Mouse (Mus musculus): Measurements from ENCODE around the gene Fam189a1.

Fam189a1 gene

GRCm38 (mm10) chr7:64952181-64952580 is 204.2 kb downstream of the Fam189a1 start:
- in situ Hi-C loops (cut with MboI, MseI) = no loop called here

DNA sequence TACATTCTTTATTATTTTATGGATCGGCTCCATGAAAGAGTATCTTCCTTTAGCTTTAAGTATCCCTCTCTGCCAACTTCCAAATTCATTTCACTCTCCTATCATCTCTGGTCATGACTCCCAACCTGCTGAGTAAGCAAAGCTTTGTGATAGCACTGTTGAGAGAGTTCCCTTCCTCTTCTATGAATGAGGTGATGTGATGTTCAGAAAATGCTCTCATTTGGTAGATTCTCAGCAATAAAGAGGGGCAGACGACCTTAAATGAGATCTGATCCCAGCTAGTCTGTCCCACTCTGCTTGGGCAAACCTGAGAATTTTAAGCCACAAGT is 205.6 kb downstream of the Fam189a1 start:
- in situ Hi-C loops (cut with MboI, MseI) = no loop called here

GRCm38 (mm10) chr7:64949910-64950770 is 206.2 kb downstream of the Fam189a1 start:
- in situ Hi-C loops (cut with MboI, MseI) = no loop called here

GRCm38 (mm10) chr7:64949465-64949864 is 206.9 kb downstream of the Fam189a1 start:
- in situ Hi-C loops (cut with MboI, MseI) = no loop called here

DNA sequence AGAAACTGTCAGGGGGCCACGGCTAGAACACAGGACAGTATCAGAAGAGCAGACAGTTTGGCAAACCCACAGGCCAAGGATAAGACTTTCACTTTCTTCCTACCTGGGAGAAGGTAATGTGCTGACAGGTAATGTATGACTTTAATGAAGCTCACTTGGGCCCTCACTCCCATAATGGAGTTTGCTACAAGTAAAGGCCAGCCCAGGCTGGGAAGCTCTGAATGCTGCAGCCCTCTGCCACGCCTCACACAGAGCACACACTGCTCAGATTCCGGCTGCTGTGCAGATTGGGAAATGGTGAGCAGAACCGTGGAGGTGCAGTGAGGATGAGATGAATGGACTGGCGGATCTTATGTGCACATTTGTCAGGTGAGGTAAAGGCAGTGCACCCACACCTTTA is 211.7 kb downstream of the Fam189a1 start:
- in situ Hi-C loops (cut with MboI, MseI) = no loop called here

GRCm38 (mm10) chr7:64944175-64944574 is 212.2 kb downstream of the Fam189a1 start:
- in situ Hi-C loops (cut with MboI, MseI) = no loop called here

- in situ Hi-C loops (cut with MboI, MseI) = no loop called here
Measured at GRCm38 (mm10) chr7:64936927-64937326, 219.4 kb downstream of the Fam189a1 start.

DNA sequence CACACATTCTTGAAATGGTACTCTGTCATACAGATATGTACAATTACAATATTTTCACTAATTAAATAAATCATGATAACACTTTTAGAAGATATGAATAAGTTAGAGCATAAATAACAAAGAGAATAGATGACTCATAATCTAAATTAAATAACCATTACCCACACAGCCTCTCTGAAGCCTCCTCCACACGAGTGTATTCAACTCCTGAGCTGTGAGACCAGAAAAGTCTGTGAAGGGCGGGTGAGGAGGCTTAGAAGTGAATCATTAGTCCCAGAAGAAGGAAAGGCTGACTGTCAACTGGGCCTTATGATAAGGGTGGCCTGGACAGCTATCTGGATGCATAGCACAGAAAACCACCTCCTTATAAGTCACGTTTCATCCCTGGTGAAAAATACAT is 222.3 kb downstream of the Fam189a1 start:
- in situ Hi-C loops (cut with MboI, MseI) = no loop called here

GRCm38 (mm10) chr7:64930980-64931379 is 225.4 kb downstream of the Fam189a1 start:
- in situ Hi-C loops (cut with MboI, MseI) = no loop called here

DNA sequence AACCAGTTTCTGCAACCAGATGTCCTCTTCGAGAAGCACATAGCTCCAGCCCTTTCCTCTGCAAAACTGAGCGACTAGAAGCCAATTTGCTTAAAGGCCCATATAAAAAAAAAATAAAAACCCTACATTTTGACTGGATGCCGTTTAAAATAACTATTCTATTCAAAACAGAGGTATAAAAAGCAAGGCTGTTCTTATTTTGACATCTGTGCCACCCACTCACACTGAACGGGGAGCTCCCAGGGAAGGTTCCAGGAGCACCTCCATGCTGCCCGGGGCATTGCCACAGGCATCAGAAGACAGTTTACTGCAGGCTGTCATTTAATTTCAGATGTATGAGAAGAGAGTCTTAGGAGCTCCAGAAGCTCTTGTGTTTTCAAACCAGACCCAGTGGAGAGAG is 232.5 kb downstream of the Fam189a1 start:
- in situ Hi-C loops (cut with MboI, MseI) = no loop called here

DNA sequence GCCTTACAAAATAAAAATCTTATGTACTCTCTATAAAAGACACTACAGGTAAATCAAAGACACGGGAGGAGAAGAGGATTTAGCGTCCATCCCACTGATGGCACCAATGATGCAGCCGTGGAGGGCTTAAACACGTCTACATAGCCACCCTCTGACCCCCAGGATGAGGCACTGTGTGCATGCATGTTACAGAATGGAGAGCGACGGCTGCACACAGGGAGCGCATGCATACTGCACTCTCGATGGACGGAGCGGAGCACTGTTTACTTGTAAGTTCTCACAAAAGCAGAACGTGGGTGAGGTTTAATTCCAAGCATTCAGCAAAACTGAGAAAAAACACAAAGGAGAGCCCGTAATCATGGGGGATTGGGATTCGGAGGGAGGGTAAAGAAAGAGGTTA is 235.2 kb downstream of the Fam189a1 start:
- in situ Hi-C loops (cut with MboI, MseI) = no loop called here

DNA sequence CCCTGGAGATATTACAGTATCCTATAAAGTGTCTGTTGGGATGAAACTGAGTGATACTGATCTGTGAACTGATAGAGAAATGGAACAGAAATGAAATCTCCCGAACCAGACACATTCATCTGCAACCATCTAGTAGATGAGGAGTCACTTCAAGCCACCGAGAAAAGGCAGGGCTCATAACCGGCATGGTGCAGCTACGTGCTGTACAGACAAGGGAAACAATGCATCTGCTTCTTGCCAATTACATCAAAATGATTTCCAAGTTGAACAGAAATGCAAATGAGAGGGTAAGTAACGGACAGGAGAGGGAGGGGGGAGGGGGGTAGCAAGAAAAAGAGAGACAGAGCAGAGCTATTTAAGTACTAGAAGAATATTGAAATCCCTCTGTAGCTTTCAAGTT is 235.6 kb downstream of the Fam189a1 start:
- in situ Hi-C loops (cut with MboI, MseI) = no loop called here

DNA sequence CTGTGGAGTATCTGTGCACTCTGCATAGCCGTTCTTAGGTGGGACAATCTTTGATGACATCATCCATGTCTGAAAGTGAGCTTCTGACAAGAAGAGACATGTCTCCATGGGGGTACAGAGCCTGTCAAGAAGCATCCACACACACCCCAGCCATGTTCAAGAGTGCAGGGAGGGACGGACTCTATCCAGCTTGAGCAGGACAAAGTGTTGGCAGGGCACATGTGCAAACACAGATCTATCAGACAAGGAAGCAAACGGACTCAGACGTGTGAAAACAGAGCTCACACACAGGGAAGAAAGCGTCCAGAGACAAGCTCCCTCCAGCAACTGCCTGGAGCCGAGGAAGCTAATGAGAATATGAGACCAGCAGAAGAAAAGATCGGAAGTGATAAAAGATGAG is 239.7 kb downstream of the Fam189a1 start:
- in situ Hi-C loops (cut with MboI, MseI) = no loop called here

DNA sequence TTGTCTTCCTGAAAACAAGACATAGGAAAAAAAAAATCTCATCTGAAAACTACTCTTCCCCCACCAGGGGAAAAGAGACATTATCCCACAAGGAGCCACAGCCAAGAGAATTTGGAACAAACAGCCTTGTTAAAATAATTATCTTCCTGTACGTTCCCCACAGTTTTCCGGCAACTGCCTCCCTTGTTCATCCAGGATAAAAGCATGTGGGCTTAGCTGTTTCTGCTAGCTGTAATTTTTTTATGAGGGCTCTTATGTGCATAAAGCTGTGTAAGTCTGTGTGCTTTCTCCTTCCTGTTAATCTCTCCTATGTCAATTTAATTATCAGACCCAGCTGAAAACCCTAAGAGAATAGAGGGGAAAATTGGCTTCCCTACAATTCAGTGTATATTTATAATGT is 241.2 kb downstream of the Fam189a1 start:
- in situ Hi-C loops (cut with MboI, MseI) = no loop called here

- in situ Hi-C loops (cut with MboI, MseI) = no loop called here
Measured at GRCm38 (mm10) chr7:64911945-64912344, 244.4 kb downstream of the Fam189a1 start.

- in situ Hi-C loops (cut with MboI, MseI) = no loop called here
Measured at GRCm38 (mm10) chr7:64910208-64910607, 246.2 kb downstream of the Fam189a1 start.

DNA sequence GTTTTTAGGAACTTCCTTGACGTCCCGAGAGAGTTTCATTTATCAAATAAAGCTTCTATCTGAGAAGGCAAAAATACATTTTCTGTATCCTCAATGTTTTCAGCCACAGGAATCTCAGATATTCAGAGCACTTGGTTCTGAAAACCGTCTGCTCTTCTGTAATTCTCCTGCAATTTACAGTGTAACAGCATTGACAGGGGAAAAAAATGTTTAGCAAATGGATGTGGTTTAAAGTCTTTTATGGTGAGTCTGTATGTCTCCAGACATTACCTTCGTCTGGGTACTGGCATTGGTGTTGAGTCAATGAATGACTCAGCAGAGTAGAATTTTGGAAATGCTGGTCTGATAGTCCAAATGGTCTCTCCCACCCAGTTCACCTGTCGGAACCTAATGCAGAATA is 249.4 kb downstream of the Fam189a1 start:
- in situ Hi-C loops (cut with MboI, MseI) = no loop called here

- in situ Hi-C loops (cut with MboI, MseI) = no loop called here
Measured at GRCm38 (mm10) chr7:64905506-64905905, 250.9 kb downstream of the Fam189a1 start.

DNA sequence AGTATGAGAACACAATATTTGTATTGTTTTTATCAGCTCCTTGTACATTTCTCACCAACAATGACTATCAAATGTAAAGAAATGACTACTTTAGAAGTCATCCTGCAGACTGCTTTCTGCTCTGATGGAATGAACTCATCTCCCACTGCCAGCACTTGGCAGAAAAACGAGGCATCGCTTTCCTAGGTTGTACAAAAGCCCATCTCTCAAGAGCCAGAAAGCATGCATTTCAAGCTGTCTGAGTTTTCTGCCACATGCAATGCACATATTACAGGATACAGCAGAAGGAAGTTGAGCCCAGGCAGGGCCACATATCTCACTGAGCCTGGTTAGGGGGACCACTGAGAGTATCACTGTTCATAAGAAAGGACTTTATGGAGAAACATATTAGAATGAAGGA is 256.1 kb downstream of the Fam189a1 start:
- in situ Hi-C loops (cut with MboI, MseI) = no loop called here

GRCm38 (mm10) chr7:64896587-64896986 is 259.8 kb downstream of the Fam189a1 start:
- in situ Hi-C loops (cut with MboI, MseI) = no loop called here

GRCm38 (mm10) chr7:64895685-64896101 is 260.7 kb downstream of the Fam189a1 start:
- in situ Hi-C loops (cut with MboI, MseI) = no loop called here

GRCm38 (mm10) chr7:64891139-64891538 is 265.2 kb downstream of the Fam189a1 start:
- in situ Hi-C loops (cut with MboI, MseI) = no loop called here

DNA sequence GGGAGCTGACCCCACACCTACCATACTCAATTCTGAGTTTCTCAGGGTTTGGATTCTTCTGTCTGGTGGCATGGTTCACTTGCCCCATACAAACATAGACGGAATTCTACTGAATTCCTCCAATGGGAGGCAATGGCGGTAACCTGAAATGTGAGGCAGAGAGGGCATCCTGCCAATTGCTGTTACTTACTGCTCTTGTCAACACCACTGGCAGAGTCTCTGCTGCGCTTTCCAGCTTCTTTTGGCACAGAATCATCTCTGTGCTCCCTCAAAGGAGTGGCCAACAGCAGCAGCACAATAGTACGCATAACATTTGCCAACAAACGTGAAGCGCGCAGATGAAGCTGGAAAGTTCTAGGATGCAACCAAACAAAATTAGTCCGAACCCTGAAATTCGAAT is 266.5 kb downstream of the Fam189a1 start:
- in situ Hi-C loops (cut with MboI, MseI) = no loop called here

All from T-helper 2 cell (primary cell).